Mouse (Mus musculus) midbrain, embryonic 14.5 days (tissue): ENCODE results near the gene Pop7. TPM values are rescaled to one million over a fixed set of nuclear protein-coding genes. Genes with fewer than 3 reads are reported as not detected.
A peak's percentile ranks its signal among the peaks of the same experiment; 100 is the strongest.

Experiments
- ATAC-seq: fragments of 200-750 bp; cut with Nextera tagmentation; 2 replicates; pipeline ENCODE4 v1.8.0; 2017; ENCODE audit warnings: moderate number of reproducible peaks, moderate library complexity; ENCODE audit not compliant: low FRiP score, low TSS enrichment
- DNase-seq: peaks from one replicate; pipeline ENCODE4 v3.0.0-alpha.2; 2015
- H3K27ac ChIP-seq: fragments of 300-500 bp; sonication (generic); replicated peaks from 2 replicates; pipeline ENCODE4 v1.5.1; 2014; ENCODE audit warnings: mild to moderate bottlenecking, low read depth, low read length, moderate library complexity
- H3K27me3 ChIP-seq: fragments of 300-500 bp; sonication (generic); 2 replicates; pipeline ENCODE4 v1.6.1; 2014; ENCODE audit warnings: low read length, control low read depth, mixed read lengths; ENCODE audit not compliant: control insufficient read depth, insufficient read depth
- H3K36me3 ChIP-seq: fragments of 300-500 bp; sonication (generic); 2 replicates; pipeline ENCODE4 v1.6.1; 2014; ENCODE audit warnings: low read length, control low read depth; ENCODE audit not compliant: control insufficient read depth, insufficient read depth
- H3K4me1 ChIP-seq: fragments of 300-500 bp; sonication (generic); 2 replicates; pipeline ENCODE4 v1.6.1; 2014; ENCODE audit warnings: mild to moderate bottlenecking, antibody characterized with exemption, low read length, control low read depth; ENCODE audit not compliant: control insufficient read depth, insufficient read depth
- H3K4me2 ChIP-seq: fragments of 300-500 bp; sonication (generic); 2 replicates; pipeline ENCODE4 v1.6.1; 2014; ENCODE audit warnings: mild to moderate bottlenecking, low read length, moderate library complexity
- H3K4me3 ChIP-seq: fragments of 300-500 bp; sonication (generic); replicated peaks from 2 replicates; pipeline ENCODE4 v1.5.1; 2014; ENCODE audit warnings: low read depth, low read length
- H3K9ac ChIP-seq: fragments of 300-500 bp; sonication (generic); replicated peaks from 2 replicates; pipeline ENCODE4 v1.6.1; 2014; ENCODE audit warnings: mild to moderate bottlenecking, low read length, moderate library complexity
- H3K9me3 ChIP-seq: fragments of 300-500 bp; sonication (generic); 2 replicates; pipeline ENCODE4 v1.6.1; 2016; ENCODE audit warnings: low read length, control low read depth, mixed read lengths; ENCODE audit not compliant: control insufficient read depth
- WGBS: fragments of 180-500 bp; shearing (Covaris S2); extraction: QIAGEN DNeasy Blood & Tissue Kit; methylation state at CpG from one replicate; pipeline ENCODE4 v1.1.7; 2014; 5-methylcytosine and 5-hydroxymethylcytosine counted together
- polyA plus RNA-seq: library from polyadenylated mRNA; unstranded; fragments of >200 nt; fragmentation: Nextera tagmentation; extraction: Ambion mirVana; gene quantifications from 2 replicates; pipeline ENCODE4 v1.2.1, GENCODE M21; 2014

Pop7 gene
- polyA plus RNA-seq, 1 experiment from 2014 or later: 83.7 TPM

- H3K9ac ChIP-seq: no peak overlapping the region
- no peak for DNase-seq
- 62% methylated on average over 4 of the region's 4 CpGs for WGBS
- no peak overlapping the region for H3K27ac ChIP-seq
- no peaks in the 10 kb centered on the region for H3K27me3 ChIP-seq
- no peaks in the 10 kb centered on the region for H3K36me3 ChIP-seq
- H3K4me3 ChIP-seq: no peak overlapping the region
- H3K9me3 ChIP-seq: no peaks in the 10 kb centered on the region
- ATAC-seq: no peak
- no peaks in the 10 kb centered on the region for H3K4me1 ChIP-seq
- H3K4me2 ChIP-seq: no peak overlapping the region
Measured at GRCm38 (mm10) chr5:137537461-137537860, 35.1 kb upstream of the Pop7 start.

DNA sequence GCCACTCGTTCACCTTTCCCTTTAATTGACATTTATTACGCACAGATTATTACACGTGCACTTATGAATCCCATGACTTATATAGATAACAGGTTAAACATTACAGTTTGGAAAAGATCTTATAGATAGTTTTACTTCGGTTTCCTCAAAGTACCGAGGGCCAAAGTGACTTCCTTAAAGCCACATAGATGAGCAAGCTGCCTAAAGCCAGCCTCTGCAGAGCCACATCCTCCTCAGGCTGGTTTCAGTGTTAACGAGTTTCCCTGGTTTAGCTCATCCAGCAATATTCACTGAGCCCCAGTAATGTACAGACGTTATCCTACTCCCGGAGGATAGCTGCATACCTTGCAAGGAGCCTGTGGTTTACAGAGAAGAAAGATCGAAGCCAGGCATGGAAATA lies 33.0 kb upstream of the Pop7 start:
- no peak for DNase-seq
- no peaks in the 10 kb centered on the region for H3K9me3 ChIP-seq
- H3K27me3 ChIP-seq: no peaks in the 10 kb centered on the region
- H3K9ac ChIP-seq: no peak overlapping the region
- peaks cover under 1% of the 10 kb centered on the region; the same call in 1 of the 2 replicates for H3K4me1 ChIP-seq
- H3K4me2 ChIP-seq: no peak overlapping the region
- H3K4me3 ChIP-seq: no peak overlapping the region
- no peak overlapping the region for H3K27ac ChIP-seq
- WGBS: 86% methylated on average over 9 of the region's 9 CpGs
- no peaks in the 10 kb centered on the region for H3K36me3 ChIP-seq
- no peak for ATAC-seq

- no peak for ATAC-seq
- no peak for DNase-seq
- peaks cover 6% of the 10 kb centered on the region for H3K4me1 ChIP-seq
- peaks cover 5% of the 10 kb centered on the region for H3K36me3 ChIP-seq
- no peak overlapping the region for H3K4me3 ChIP-seq
- H3K27me3 ChIP-seq: no peaks in the 10 kb centered on the region
- no peak overlapping the region for H3K9ac ChIP-seq
- H3K9me3 ChIP-seq: no peaks in the 10 kb centered on the region
- 92% methylated on average over 3 of the region's 3 CpGs for WGBS
- H3K27ac ChIP-seq: no peak overlapping the region
- H3K4me2 ChIP-seq: no peak overlapping the region
Measured at GRCm38 (mm10) chr5:137534762-137535161, 32.4 kb upstream of the Pop7 start.

DNA sequence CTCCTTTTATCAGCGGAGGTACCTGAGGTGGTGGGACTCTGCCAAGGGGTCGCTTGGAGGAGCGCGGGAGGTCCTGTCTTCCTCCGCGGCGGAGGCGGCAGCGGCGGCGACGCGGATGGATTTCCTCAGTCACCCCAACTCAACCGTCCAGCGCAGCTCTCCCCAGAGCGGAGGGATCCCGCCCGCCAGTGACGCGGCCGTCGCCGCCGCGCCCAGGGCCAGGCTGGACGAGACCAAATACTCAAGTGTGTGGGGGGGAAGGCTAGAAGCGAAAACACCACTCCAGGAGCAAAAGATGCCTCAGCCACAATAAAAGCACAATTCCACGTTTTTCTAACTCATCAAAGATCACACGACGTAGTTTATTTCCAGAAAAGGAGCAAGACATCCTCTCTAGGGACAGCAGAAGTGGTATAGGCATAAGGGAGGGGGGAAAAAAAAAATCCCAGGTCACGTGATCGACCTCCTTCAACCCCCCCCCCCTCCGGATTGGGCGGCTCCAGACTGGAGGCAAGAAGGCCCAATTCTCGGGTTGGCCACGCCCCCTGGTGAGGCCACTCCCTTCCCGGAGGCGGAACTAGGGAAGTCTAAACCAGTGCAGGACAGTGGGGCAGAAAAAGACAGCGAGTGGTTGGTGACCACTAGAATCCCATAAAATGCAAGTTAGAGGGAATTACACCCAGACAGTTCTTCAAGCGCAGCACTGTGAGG lies 31.0 kb upstream of the Pop7 start, which contains the start of the genes Epo and Gnb2:
Gene Epo (minus strand): TSS at position 126 of the 711 bp plus-strand sequence.
Gene Gnb2 (minus strand): TSS at position 394 of the 711 bp plus-strand sequence.
- Histone ChIP-seq H3K4me2 (peak within 1 kb of the TSS; percentile 92), H3K4me3 (peak within 1 kb of the TSS; percentile 92), H3K4me1 (peaks cover 11% of the 10 kb centered on the region), H3K9ac (peak within 1 kb of the TSS; percentile 97), H3K36me3 (peaks cover 20% of the 10 kb centered on the region), H3K27me3 (no peaks in the 10 kb centered on the region), H3K27ac (peak within 1 kb of the TSS; percentile 98), H3K9me3 (no peaks in the 10 kb centered on the region)
- WGBS: under 1% methylated on average over 40 of the region's 40 CpGs
- DNase-seq (peak; percentile 99), ATAC-seq (peak; percentile 70)

- no peaks in the 10 kb centered on the region for H3K9me3 ChIP-seq
- 0% methylated on average over 10 of the region's 12 CpGs for WGBS
- peak overlapping the region; percentile 92 for H3K4me2 ChIP-seq
- peak overlapping the region; percentile 97 for H3K9ac ChIP-seq
- no peaks in the 10 kb centered on the region for H3K27me3 ChIP-seq
- peaks cover 25% of the 10 kb centered on the region for H3K36me3 ChIP-seq
- no peak for DNase-seq
- H3K4me1 ChIP-seq: peaks cover 11% of the 10 kb centered on the region
- ATAC-seq: no peak
- peak overlapping the region; percentile 98 for H3K27ac ChIP-seq
- H3K4me3 ChIP-seq: peak overlapping the region; percentile 92
Measured at GRCm38 (mm10) chr5:137532808-137533116, 30.4 kb upstream of the Pop7 start.

DNA sequence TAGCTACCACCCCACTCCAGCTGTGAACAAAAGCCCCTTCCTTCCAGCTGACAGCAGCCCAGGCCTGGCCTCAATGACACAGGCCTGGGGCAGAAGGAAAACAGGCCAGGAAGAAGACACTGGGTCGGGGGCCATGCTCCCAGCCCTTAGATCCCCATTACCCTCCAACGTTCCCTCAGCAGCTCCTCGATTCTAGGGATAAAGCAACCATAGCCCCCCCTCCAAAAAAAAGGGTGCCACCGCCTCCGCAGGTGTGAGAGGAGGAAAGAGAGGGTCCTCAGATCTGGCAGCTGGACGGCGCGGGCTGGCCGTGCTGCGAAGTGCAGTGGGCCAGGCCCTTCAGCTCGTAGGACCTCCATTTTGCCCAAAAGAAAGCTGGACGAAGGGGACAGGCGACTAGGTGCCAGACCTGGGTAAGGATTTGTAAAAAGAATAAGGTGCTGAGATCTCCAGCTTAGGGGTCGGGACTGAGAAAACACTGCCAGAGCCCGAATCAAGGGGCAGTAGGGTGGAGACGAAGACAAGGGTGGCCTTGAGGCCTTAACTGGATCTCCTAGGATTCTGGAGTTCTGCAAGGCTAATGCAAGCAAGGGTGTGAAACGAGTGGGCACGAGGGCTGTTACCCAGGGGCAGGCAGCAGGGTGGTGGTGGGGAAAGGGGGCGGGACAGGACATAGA lies 30.0 kb upstream of the Pop7 start:
- under 1% methylated on average over 19 of the region's 19 CpGs for WGBS
- Histone ChIP-seq H3K4me2 (peak overlapping the region; percentile 92), H3K4me3 (peak overlapping the region; percentile 92), H3K36me3 (peaks cover 30% of the 10 kb centered on the region), H3K9me3 (no peaks in the 10 kb centered on the region), H3K27me3 (no peaks in the 10 kb centered on the region), H3K9ac (peak overlapping the region; percentile 97), H3K4me1 (peaks cover 11% of the 10 kb centered on the region), H3K27ac (peak overlapping the region; percentile 98)
- ATAC-seq (no peak), DNase-seq (peak; percentile 55)

DNA sequence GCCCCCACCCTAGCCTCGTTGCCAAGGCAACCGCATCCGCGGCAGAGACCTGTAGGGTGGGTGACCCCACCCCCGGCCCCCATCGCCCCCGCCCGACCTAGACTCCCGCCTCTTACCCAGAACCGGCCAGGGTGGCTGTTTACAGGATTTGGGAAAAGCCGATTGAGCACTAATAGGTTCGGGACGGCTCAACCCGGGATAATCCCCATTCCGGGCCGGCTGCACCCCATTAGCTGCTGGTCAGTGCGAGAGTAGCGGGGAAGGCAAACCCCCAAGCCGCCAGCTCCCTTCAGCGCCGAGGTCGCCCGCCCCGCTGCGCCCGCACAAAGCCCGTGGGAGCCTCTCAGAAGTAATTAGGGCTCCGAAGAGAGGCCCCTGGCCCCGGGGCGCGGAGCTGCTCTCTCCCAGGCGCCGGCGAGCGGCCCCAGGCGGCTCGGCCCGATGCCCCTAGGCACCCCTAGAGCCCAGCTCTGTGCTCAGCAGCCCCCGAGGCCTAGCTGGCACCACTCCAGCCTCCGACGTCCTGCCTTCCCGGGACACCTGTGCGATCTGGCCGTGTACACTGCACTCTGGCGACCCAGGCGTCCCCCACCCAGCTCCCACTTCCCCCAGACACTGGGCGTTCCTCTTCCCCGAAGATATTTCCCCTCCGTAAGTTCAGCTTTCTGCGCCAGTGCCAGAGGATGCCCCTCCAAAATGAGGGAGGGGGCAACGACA lies 29.3 kb upstream of the Pop7 start:
- Histone ChIP-seq H3K36me3 (peaks cover 37% of the 10 kb centered on the region), H3K27ac (peak overlapping the region; percentile 98), H3K4me2 (peak overlapping the region; percentile 92), H3K9me3 (no peaks in the 10 kb centered on the region), H3K4me3 (peak overlapping the region; percentile 92), H3K27me3 (no peaks in the 10 kb centered on the region), H3K9ac (peak overlapping the region; percentile 97), H3K4me1 (peaks cover 11% of the 10 kb centered on the region)
- DNase-seq: no peak
- ATAC-seq: peak; percentile 31
- WGBS: 0% methylated on average over 45 of the region's 51 CpGs

DNA sequence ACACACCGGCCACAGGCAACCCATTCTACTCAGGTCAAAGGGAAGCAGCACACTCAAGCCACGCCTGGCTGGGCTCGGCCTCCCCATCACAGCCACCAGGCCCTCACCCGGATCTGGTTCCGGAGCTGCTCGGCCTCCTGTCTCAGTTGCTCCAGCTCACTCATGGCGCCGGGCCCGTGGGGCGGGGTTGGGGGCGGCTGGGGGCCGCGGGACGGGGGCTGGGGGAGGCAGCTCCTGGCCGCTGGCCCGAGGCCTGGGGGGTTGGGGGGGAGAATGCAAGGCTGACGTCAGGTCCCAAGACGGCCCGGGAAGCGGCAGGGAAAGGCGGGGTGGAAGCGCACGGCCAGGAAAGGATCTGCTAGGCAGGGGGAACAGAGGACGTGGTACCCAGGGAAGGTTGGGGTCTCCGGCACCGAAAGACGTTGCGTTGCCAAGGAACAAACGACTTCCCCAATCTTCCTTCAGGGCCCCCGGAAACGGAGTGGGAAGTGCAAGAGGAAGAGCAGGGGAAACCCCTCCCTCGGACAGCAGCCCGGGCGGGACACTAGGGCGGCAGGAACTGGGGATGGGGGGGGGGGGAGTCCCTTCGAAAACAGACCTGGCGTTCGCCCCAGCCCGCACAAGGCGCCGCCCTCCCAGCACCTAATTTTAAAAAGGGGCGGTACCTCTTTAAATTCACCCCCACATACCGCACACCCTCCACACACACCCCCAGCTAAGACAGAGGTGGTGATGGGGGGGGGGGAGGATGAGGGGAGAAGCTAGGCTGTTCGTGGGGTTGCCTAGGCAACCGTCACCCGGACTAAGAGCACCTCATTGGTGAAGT lies 28.5 kb upstream of the Pop7 start:
- Histone ChIP-seq H3K27me3 (no peaks in the 10 kb centered on the region), H3K4me1 (peaks cover 11% of the 10 kb centered on the region), H3K9me3 (no peaks in the 10 kb centered on the region), H3K27ac (peak overlapping the region; percentile 98), H3K36me3 (peaks cover 44% of the 10 kb centered on the region), H3K9ac (peak overlapping the region; percentile 97), H3K4me3 (peak overlapping the region; percentile 92), H3K4me2 (peak overlapping the region; percentile 92)
- DNase-seq (peak; percentile 95), ATAC-seq (peak; percentile 78)
- under 1% methylated on average over 45 of the region's 46 CpGs for WGBS
